Mouse (Mus musculus): Measurements from ENCODE around the gene Tdp2.

Gene Tdp2

GRCm38 (mm10) chr13:24880704-24881103 is 49.2 kb downstream of the Tdp2 start:
- Histone ChIP-seq H3K27me3 (ENCODE audit: control insufficient read depth, insufficient read depth, low read length, poor library complexity, severe bottlenecking) (no peaks in the 10 kb centered on the region), H3K36me3 (ENCODE audit: control insufficient read depth, insufficient read depth, low read length, poor library complexity, severe bottlenecking) (no peaks in the 10 kb centered on the region)
- DNase-seq (ENCODE audit: low read depth, low spot score), result no peak

GRCm38 (mm10) chr13:24882411-24882810 is 50.9 kb downstream of the Tdp2 start:
- Histone ChIP-seq H3K27me3 (ENCODE audit: control insufficient read depth, insufficient read depth, low read length, poor library complexity, severe bottlenecking) (no peaks in the 10 kb centered on the region), H3K36me3 (ENCODE audit: control insufficient read depth, insufficient read depth, low read length, poor library complexity, severe bottlenecking) (no peaks in the 10 kb centered on the region)
- no peak for DNase-seq (ENCODE audit: low read depth, low spot score)

GRCm38 (mm10) chr13:24889554-24889953 is 58.1 kb downstream of the Tdp2 start:
- no peaks in the 10 kb centered on the region for H3K27me3 ChIP-seq (ENCODE audit: control insufficient read depth, insufficient read depth, low read length, poor library complexity, severe bottlenecking)
- H3K36me3 ChIP-seq (ENCODE audit: control insufficient read depth, insufficient read depth, low read length, poor library complexity, severe bottlenecking), result no peaks in the 10 kb centered on the region
- DNase-seq (ENCODE audit: low read depth, low spot score), result no peak

All from splenic B cell, adult 2 months (primary cell).